In the genomic region with DNA sequence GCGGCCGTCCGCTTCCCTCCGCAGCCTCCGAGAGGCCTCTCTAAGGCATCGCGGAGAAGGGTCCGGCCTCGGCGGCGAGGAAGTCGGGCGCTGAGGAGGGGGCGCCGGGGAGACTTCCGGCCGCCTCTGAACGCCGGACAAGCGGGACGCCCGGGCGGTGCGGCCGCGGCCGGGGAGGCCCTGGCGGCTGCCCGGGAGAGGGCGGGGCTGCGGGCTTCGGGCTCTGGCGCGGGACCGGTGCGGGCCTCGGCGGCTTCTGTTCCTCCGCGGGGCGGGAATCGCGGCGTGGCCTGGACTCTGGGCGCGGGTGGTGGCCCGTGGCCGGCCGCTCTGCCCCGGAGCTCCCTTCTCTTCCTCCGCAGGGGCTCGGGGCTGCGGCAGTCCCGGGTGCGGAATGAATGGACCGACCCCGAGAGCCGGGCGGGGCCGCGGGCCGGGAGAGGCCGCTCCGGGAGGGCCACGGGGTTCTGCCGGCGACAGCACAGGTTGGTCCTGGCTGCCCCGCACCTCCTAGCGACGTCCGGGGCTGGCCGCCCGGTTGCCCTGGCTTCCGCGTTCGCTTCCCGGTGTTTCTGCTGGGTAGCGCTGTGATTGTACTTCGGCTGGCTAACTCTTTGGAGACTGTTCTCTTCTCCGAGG, we compare ENCODE assay signal across 8 mouse cellular contexts. TPM values are rescaled to one million over a fixed set of nuclear protein-coding genes. Genes with fewer than 3 reads are reported as not detected.
DNase-seq lines count a peak whose midpoint lies in the region; ATAC-seq and TF ChIP-seq lines count a peak whose summit lies in the region.

No protein-coding gene starts in this region.

- peaks cover 3% of the 10 kb centered on the region; the same call in 1 of the 2 replicates for H3K36me3 ChIP-seq in embryonic facial prominence, embryonic 12.5 days
- H3K36me3 ChIP-seq in heart, embryonic 11.5 days (ENCODE audit: control insufficient read depth, insufficient read depth, low read length), result no peaks in the 10 kb centered on the region
- no peaks in the 10 kb centered on the region for H3K36me3 ChIP-seq in kidney, embryonic 16.5 days (ENCODE audit: insufficient read depth, low read length)

- under 1% methylated on average over 57 of the region's 80 CpGs for WGBS in embryonic facial prominence, embryonic 12.5 days
- under 1% methylated on average over 50 of the region's 80 CpGs for WGBS in heart, embryonic 11.5 days (ENCODE audit: insufficient replicate concordance)
- under 1% methylated on average over 61 of the region's 80 CpGs for WGBS in kidney, embryonic 16.5 days

- H3K4me1 ChIP-seq in embryonic facial prominence, embryonic 12.5 days, result peaks cover 16% of the 10 kb centered on the region
- peaks cover 8% of the 10 kb centered on the region; the same call in 1 of the 2 replicates for H3K4me1 ChIP-seq in heart, embryonic 11.5 days (ENCODE audit: control insufficient read depth, insufficient read depth, low read length)
- H3K4me1 ChIP-seq in kidney, embryonic 16.5 days (ENCODE audit: insufficient read depth, low read length), result peaks cover 13% of the 10 kb centered on the region

- peak; percentile 45 to 52 for DNase-seq in left cerebral cortex, adult 2 months (ENCODE audit: extremely low spot score in 1 of 2, low spot score in 2 of 2)
- no peak for DNase-seq in left cerebral cortex, postnatal 25 days (ENCODE audit: low spot score in 2 of 2)
- DNase-seq in adrenal gland, adult (ENCODE audit: inconsistent age in 2 of 2, low spot score in 1 of 2), result peak; percentile 71 to 85
- DNase-seq in lung, postnatal 25 days (ENCODE audit: low spot score), result peak; percentile 21
- DNase-seq in spleen, postnatal 14 days (ENCODE audit: low spot score in 2 of 2), result peak; percentile 32 to 40

- intact Hi-C loops in left cerebral cortex, adult 2 months (cut with DNase I), result loop anchor here (1.0 kb wide), 1 partner anchor 48 kb away; no protein-coding TSS in a partner anchor
- intact Hi-C loops in left cerebral cortex, postnatal 25 days (cut with DNase I), result loop anchor here (1.0 kb wide), 1 partner anchor 49 kb away; a partner anchor contains a TSS

- peak overlapping the region; percentile 98 for H3K9ac ChIP-seq in embryonic facial prominence, embryonic 12.5 days
- H3K9ac ChIP-seq in heart, embryonic 11.5 days (ENCODE audit: low read depth, low read length), result peak overlapping the region; percentile 99
- H3K9ac ChIP-seq in kidney, embryonic 16.5 days (replicated peaks; ENCODE audit: low read length), result peak overlapping the region; percentile 98

- H3K27me3 ChIP-seq in embryonic facial prominence, embryonic 12.5 days, result no peaks in the 10 kb centered on the region
- no peaks in the 10 kb centered on the region for H3K27me3 ChIP-seq in heart, embryonic 11.5 days (ENCODE audit: control insufficient read depth, insufficient read depth, low read length)
- no peaks in the 10 kb centered on the region for H3K27me3 ChIP-seq in kidney, embryonic 16.5 days (ENCODE audit: insufficient read depth, low read length)

- peak overlapping the region; percentile 61 for H3K4me2 ChIP-seq in embryonic facial prominence, embryonic 12.5 days (replicated peaks)
- H3K4me2 ChIP-seq in heart, embryonic 11.5 days, result peak overlapping the region; percentile 67
- H3K4me2 ChIP-seq in kidney, embryonic 16.5 days (replicated peaks; ENCODE audit: low read depth, low read length), result peak overlapping the region; percentile 64

- H3K27ac ChIP-seq in left cerebral cortex, adult 2 months, result peak overlapping the region; percentile 92
- H3K27ac ChIP-seq in embryonic facial prominence, embryonic 12.5 days, result peak overlapping the region; percentile 98
- H3K27ac ChIP-seq in heart, embryonic 11.5 days (ENCODE audit: low read depth, low read length), result peak overlapping the region; percentile 98
- H3K27ac ChIP-seq in kidney, embryonic 16.5 days (ENCODE audit: low read length), result peak overlapping the region; percentile 99

- H3K9me3 ChIP-seq in embryonic facial prominence, embryonic 12.5 days, result no peaks in the 10 kb centered on the region; the same call in 1 of the 2 replicates
- no peaks in the 10 kb centered on the region for H3K9me3 ChIP-seq in heart, embryonic 11.5 days (replicated peaks; ENCODE audit: control insufficient read depth, low read length)
- no peaks in the 10 kb centered on the region for H3K9me3 ChIP-seq in kidney, embryonic 16.5 days (ENCODE audit: low read length)

- H3K4me3 ChIP-seq in left cerebral cortex, adult 2 months, result peak overlapping the region; percentile 91
- H3K4me3 ChIP-seq in embryonic facial prominence, embryonic 12.5 days, result peak overlapping the region; percentile 96
- H3K4me3 ChIP-seq in heart, embryonic 11.5 days (ENCODE audit: low read depth, low read length), result peak overlapping the region; percentile 99
- peak overlapping the region; percentile 95 for H3K4me3 ChIP-seq in kidney, embryonic 16.5 days (ENCODE audit: low read length)

- no peak for TF ChIP-seq CTCF in left cerebral cortex, adult 2 months (IDR thresholded peaks at IDR 0.05)

- ATAC-seq in embryonic facial prominence, embryonic 12.5 days (ENCODE audit: insufficient number of reproducible peaks, insufficient read depth, low FRiP score, low TSS enrichment), result peak; percentile 76; the same call in 1 of the 2 replicates
- peak; percentile 63 for ATAC-seq in heart, embryonic 11.5 days (replicated peaks; ENCODE audit: insufficient number of reproducible peaks, low FRiP score, low TSS enrichment)
- peak; percentile 75 for ATAC-seq in kidney, embryonic 16.5 days (ENCODE audit: low FRiP score, low TSS enrichment)

RNA-seq across cellular contexts. Expression of a gene that starts 0.5 kb away (rescaled TPM):
- 100 to 1,000 TPM; 196 to 198 TPM for total RNA-seq in left cerebral cortex, adult 2 months (2021)
- 100 to 1,000 TPM; 184 to 202 TPM for total RNA-seq in left cerebral cortex, postnatal 25 days (2021)
- polyA plus RNA-seq in embryonic facial prominence, embryonic 12.5 days (2016; fragmentation: Nextera tagmentation; extraction: Ambion mirVana), result 331 and 336 TPM in 2 replicates
- polyA plus RNA-seq in heart, embryonic 11.5 days (2014; fragmentation: Nextera tagmentation; extraction: Ambion mirVana), result 319 and 322 TPM in 2 replicates
- 338 and 353 TPM in 2 replicates for polyA plus RNA-seq in kidney, embryonic 16.5 days (2015; fragmentation: Nextera tagmentation; extraction: Ambion mirVana)

RNA-seq across cellular contexts. Expression of a gene that starts 13.7 kb away (rescaled TPM):
- 10 to 100 TPM; 69.0 to 71.2 TPM for total RNA-seq in left cerebral cortex, adult 2 months (2021)
- 10 to 100 TPM; 67.1 to 72.1 TPM for total RNA-seq in left cerebral cortex, postnatal 25 days (2021)
- polyA plus RNA-seq in embryonic facial prominence, embryonic 12.5 days (2016; fragmentation: Nextera tagmentation; extraction: Ambion mirVana), result 310 and 311 TPM in 2 replicates
- polyA plus RNA-seq in heart, embryonic 11.5 days (2014; fragmentation: Nextera tagmentation; extraction: Ambion mirVana), result 518 and 543 TPM in 2 replicates
- polyA plus RNA-seq in kidney, embryonic 16.5 days (2015; fragmentation: Nextera tagmentation; extraction: Ambion mirVana), result 318 and 319 TPM in 2 replicates

RNA-seq across cellular contexts. Expression of a gene that starts 48.5 kb away (rescaled TPM):
- 100 to 1,000 TPM; 140 to 147 TPM for total RNA-seq in left cerebral cortex, adult 2 months (2021)
- total RNA-seq in left cerebral cortex, postnatal 25 days (2021), result 100 to 1,000 TPM; 146 to 170 TPM
- 118 and 122 TPM in 2 replicates for polyA plus RNA-seq in embryonic facial prominence, embryonic 12.5 days (2016; fragmentation: Nextera tagmentation; extraction: Ambion mirVana)
- polyA plus RNA-seq in heart, embryonic 11.5 days (2014; fragmentation: Nextera tagmentation; extraction: Ambion mirVana), result 134 and 147 TPM in 2 replicates
- polyA plus RNA-seq in kidney, embryonic 16.5 days (2015; fragmentation: Nextera tagmentation; extraction: Ambion mirVana), result 119 and 132 TPM in 2 replicates

Comparison
In these comparisons a context has a peak if more than half of its experiments do, and no peak if none do; other contexts are left out.
1. DNase-seq: peak in left cerebral cortex, adult 2 months (2 of 2), adrenal gland, adult (2 of 2), lung, postnatal 25 days (single experiment) and spleen, postnatal 14 days (2 of 2); none in left cerebral cortex, postnatal 25 days (0 of 2).
2. Peak in every context shown above with its lines, with median percentiles within 50 percentile points of each other: H3K27ac ChIP-seq, H3K4me3 ChIP-seq, ATAC-seq, H3K4me2 ChIP-seq and H3K9ac ChIP-seq.